Mouse (Mus musculus) kidney, postnatal 14 days (tissue): Measurements from ENCODE around the gene Acox3.
A peak's percentile ranks its signal among the peaks of the same experiment; 100 is the strongest.

ENCODE experiments used
- DNase-seq: peaks from one replicate; pipeline ENCODE4 v3.0.0; 2022; ENCODE audit warnings: mixed read lengths

Acox3 gene

DNA sequence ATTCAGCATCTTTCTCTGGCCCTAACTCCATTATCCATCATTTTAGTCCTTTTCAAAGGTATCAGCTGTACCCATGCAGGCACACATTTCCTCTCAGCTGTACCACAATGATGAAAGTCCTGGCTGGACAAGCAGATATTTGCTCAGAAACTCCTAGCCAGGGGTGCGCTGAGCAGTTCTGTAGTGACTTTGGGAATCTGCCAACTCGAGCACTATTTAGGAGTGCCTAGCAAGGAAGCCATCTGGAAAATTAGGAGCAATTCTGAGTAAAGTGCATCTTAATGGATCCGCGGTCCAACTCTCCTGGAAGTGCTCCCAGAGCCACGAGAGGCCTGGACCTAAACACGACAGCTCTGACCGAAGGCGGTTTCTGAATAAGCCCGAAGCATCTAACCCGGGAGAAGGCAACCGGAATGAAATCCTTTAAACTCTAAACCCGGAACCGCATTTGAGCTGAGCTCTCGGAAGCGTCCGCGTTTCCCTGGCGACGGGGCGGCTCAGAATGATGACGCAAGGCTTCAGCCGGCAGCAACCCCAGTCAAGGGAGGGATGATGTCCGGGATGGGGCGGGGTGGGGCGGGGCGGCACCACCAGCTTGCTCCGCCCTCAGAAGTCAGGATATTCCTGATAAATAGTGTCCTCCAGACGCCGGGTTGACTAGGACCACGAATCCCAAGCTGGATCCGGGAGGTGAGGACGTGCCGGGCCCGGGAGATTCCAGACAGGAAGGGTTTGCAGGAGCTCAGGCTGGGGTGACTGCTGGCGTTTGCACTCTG, at the start of gene Acox3:
Gene Acox3, plus strand, starts transcription at position 596 of the 776 bp plus-strand sequence.
- DNase-seq = peak; percentile 98

- no peak for DNase-seq
Observed at GRCm38 (mm10) chr5:35536271-35536670, 46.6 kb upstream of the Acox3 start.

DNA sequence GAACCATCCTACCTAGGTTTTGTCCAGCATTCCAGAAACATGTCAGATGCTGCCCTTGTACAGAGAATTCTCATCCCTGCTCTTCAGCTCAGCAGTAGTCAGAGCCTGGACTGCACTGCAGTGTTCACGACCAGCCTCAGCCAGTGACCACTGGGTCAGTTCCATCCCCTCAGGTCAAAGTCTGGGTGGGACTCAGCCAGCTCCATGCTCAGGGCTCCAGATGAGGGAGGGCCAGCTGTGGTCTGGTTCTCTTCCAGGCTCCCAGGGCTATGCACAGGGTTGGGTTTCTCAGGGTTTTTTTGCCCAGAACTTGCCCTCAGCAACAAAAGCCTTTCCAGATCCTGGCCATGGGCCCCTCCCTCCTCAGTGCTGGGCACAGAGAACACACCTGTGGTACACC, 45.4 kb upstream of the Acox3 start:
- no peak for DNase-seq

- DNase-seq = no peak
Observed at GRCm38 (mm10) chr5:35538022-35538421, 44.8 kb upstream of the Acox3 start.

- peak; percentile 34 for DNase-seq
Observed at GRCm38 (mm10) chr5:35539576-35539975, 43.3 kb upstream of the Acox3 start.

DNA sequence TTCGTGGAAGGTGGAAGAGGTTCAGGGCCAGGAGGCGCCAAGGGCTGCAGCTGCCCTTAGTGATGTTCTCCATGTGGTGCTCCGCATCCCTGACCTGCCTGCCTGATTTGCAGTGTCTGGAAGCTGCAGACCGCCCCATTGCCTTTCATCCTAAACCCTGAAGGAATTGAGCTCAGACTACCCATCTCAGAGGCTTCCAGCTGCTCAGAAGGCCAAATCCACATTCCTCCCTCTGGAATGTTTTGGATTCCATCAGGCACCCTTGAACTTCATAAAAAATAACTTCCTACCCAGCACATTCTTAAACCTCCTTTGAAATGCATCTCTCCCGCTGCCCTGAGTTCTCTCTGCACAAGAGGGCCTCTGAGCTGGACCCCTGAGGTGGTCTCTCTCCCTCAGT, 42.3 kb upstream of the Acox3 start:
- DNase-seq = no peak

DNA sequence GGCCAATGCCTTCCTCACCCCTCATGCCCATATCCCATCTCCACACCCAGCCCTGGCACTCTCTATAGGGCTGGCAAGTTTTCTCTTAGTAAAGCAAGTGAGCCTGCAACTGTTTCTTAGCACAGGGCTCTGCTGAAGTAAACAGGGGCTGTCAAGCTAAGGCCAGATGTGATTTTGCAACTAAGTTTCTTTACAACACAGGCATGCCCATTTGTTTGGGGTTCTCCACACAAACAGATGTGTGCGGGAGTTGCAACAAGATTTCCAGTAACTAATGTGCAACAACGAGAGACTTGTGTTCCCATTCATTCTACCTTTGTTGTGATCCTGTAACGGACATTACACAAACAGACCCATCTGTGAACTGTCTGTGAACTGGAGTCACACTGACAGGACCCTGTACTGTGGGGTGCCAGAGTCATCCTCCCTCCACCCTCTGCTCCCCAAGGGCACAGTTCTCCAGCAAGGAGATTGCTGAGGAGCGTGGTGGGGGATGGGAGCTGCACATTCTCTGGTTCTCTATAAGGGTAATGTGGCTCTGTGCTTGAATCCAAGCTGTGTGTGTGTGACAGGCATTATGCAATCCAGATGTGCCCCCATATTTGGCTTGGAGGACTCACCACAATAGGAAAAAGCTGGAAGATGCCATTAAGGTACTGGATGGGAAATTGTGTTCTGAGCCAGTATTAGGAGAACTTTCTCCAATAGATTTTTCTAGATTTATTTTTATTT, 41.6 kb upstream of the Acox3 start:
- no peak for DNase-seq

- no peak for DNase-seq
Observed at GRCm38 (mm10) chr5:35546127-35546526, 36.7 kb upstream of the Acox3 start.

DNA sequence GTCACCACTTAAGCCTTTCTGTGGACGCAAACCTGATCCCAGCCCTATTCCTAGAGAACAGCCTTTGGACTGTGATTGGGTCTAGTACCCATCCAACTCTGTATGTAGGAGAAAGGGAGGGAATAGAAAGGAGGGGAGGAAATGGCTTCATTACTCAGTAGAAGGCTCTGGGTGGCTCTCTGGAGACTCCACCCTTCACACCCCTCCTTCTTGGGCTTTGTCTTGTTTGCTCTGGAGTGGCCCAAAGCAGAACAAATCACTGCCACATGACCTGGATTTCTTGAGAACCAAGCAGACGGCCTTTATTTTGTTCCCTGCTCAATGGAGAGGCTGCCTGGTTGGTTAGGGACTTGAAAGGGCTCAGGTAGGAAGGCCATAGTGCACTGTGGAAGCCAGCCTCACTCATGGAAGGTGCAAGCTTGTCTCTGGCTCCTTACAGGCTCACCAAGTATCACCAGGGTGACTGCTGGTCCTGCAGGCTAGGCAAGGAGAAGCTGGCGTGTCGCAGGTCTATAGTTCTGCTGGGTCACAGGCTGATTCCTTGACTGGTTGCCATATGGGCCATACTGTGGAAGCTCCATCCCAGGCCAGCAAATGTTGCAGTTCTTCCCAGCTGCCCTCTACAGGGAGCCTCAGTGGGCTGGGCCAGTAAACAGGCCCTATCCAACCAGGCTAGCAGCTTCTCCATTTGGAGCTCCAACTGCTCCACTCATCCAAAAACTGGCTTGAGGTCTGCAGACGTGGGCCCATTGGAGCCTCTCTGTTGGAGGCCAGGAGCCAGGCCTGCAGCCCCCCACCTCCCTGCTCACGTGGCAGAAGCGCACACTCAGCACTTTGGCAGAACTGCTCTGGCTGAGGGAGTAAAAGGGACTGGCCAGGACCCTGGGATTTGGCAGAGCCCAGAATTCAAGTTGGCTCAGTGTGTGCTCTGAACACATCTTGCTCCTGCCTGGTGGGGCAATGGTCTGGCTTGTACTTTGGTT, 30.7 kb upstream of the Acox3 start:
- no peak for DNase-seq

DNA sequence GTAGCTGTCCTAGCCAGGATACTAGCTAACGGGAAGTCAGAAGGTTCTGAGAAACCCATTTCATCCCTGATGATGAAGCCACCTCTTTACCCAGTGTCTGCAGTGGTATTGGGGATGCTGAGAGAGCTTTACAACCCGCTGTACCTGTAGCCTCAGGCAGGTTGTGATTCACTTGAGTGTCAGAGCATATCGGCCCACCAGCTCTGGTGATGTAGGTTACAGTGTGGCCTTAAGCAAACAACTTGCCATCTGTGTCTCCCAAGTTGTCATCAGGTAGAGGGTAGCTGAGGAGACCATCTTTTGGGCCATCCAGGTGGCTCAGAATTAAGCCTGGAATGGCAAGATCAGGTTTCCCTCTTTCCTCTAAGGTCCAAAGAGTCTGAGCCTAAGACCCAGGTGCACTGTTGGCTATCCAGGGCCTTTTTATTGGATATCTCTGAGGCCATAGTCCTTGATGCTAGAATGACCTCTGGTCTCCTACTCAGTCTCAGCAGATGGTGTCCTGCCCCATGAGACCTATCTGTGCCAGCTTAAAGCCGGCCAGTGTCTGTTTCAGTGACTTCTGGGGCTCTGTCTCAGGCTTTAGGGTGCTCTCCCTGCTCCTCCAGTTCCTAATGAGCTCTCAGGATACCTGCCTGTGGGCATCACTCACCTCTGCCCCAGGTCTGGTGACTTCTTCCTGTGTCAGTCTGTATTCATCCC, 29.9 kb upstream of the Acox3 start:
- no peak for DNase-seq

- DNase-seq = no peak
Observed at GRCm38 (mm10) chr5:35556393-35556792, 26.4 kb upstream of the Acox3 start.

DNA sequence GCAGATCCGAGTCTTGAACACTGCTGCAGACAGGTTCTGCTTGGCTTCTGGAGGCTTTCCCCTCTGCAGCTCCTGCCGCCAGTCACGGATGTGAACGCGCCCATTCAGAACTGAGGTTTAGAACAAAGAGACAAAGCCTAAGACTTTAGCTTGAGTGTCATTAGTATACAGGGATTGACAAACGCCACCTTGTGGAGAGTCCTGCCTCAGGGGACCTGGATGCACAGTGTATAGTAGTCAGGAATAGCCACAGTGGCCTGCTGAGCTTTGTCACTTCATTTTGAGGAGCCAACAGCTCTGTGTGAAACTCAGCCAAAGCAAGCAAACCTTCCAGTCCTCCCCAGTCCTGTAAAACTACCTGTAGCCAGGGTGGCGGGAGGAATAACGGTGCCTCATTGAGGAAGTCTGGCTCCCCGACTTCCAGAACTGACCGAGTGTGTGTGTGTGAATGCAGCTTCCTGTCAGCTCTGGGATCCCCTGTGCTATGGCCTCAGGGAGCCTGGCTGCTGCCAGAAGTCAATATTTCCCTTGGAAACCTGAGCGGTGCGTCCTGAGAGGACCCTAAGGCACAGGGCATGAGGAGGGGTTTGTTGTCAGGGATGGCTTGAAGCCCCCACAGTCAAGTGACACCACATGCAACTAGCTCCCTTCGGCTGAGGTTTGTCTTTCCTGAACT, 24.8 kb upstream of the Acox3 start:
- DNase-seq = no peak

GRCm38 (mm10) chr5:35559447-35559846, 23.4 kb upstream of the Acox3 start:
- no peak for DNase-seq

DNA sequence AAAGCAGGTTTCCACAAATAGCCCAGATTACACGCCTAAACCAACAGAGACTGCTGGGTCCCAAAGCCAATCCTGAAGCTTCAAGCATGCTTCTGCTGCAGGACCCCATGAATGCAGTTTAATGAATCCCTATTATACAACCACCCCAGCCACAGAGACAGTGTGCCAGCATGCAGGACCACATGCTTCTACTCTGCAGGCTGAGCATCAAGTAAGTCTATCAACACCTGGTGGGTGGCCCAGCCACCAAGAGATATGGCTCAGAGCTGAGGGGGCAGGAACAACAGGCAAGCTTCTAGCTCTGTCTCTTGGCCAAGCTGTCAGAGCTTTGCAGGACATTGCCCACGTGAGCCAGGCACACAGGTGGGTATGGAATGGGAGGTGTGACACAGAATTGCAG, 20.2 kb upstream of the Acox3 start:
- DNase-seq = no peak

- DNase-seq = peak; percentile 76
Observed at GRCm38 (mm10) chr5:35563449-35563848, 19.4 kb upstream of the Acox3 start.

DNA sequence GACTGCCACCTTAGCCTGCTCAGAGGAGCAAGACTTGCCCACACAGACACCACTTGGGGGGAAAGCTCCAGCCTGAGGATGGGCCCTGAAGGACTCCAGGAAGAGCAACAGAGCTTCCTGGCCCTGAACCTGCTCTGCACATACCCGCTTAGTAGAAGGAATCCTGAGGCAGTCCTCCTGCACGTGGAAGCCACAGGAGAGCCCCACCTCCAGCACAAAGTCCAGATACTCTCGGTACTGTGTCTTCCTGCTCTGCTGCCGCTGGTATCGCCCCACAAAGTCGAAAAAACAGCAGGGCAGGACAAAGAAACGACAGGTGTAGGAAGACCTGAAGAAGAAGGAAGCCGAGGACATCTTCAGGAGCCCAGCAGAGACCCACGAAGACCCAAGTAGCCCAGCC, 17.6 kb upstream of the Acox3 start:
- peak; percentile 48 for DNase-seq

DNA sequence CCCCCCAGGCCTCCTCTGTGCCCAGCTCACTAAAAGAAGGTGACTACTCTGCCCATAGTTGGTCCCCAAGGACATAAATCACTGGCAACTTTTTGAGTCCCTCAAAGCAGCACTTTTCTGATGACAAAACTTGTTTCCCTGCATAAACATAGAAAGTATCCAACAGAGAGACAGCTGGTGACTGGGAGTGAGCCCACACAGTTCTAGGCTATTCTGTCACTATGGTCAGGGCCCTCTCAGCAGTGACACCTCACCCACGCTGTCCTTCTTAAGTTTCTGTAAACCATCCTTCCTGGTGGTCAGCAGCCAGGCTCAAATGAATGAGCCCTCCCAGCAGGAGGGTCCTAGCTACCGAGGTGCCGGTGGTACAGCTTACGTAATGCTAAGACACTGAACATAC, 16.2 kb upstream of the Acox3 start:
- no peak for DNase-seq

DNA sequence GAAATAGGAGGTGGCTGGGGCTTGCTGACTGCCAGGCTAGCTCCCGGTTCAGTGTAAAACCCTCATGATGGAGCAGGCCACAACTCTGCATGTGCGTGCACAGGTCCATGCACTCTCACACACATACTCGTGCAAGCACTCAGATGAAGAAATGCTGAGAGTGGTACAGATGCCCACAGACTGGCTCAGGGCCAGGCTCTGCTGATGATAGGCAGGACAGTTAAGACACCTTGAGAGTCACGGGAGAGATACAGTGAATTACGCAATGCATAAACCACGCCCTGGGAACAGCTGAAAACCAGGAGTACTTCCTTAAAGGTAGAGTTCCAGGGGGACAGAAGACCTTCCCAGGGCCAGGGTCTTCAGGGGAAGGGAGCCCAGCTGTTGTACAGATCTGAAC, 11.3 kb upstream of the Acox3 start:
- DNase-seq = no peak

- peak; percentile 95 for DNase-seq
Observed at GRCm38 (mm10) chr5:35574653-35575599, 7.9 kb upstream of the Acox3 start, which contains the start of gene Trmt44. Gene Trmt44, minus strand, starts transcription at chr5:35575070.

- DNase-seq = no peak
Observed at GRCm38 (mm10) chr5:35576409-35577020, 6.3 kb upstream of the Acox3 start.
